Mouse (Mus musculus) ES-Bruce4 (cell line): ENCODE results near the gene Rgs1.

Experiments used
- CTCF ChIP-seq: IDR thresholded peaks from one replicate; pipeline ENCODE4 v1.8.1; 2011; ENCODE audit warnings: low read depth, low read length
- EP300 ChIP-seq: IDR thresholded peaks from 2 replicates; pipeline ENCODE4 v1.6.1; 2011; ENCODE audit warnings: low read depth, low read length; ENCODE audit not compliant: insufficient read depth
- POLR2A ChIP-seq: IDR thresholded peaks from one replicate; pipeline ENCODE4 v1.8.1; 2011; ENCODE audit warnings: low read length; ENCODE audit not compliant: insufficient read depth

- TF ChIP-seq POLR2A = no peak
- no peak for TF ChIP-seq CTCF
- no peak for TF ChIP-seq EP300
These were observed 1.7 kb downstream of the Rgs1 start for GRCm38 (mm10) chr1:144247382-144247781.
